Mouse (Mus musculus): Measurements from ENCODE around the gene Tmprss11d. TPM values are rescaled to one million over a fixed set of nuclear protein-coding genes. Genes with fewer than 3 reads are reported as not detected.

Tmprss11d gene
- not detected in 2 replicates for polyA plus RNA-seq (2011; ENCODE audit: insufficient read depth, insufficient read length, low read depth, missing spikeins)

- no peaks in the 10 kb centered on the region for H3K27me3 ChIP-seq (ENCODE audit: control insufficient read depth, insufficient read depth, low read length, poor library complexity, severe bottlenecking)
- no peak within 1 kb of the TSS for H3K27ac ChIP-seq (ENCODE audit: insufficient read depth, low read length)
- H3K9me3 ChIP-seq (replicated peaks; ENCODE audit: control insufficient read depth, insufficient read depth, low read length, poor library complexity, severe bottlenecking): no peaks in the 10 kb centered on the region
- no peak within 1 kb of the TSS for H3K9ac ChIP-seq (ENCODE audit: low read depth, poor library complexity, severe bottlenecking)
- no peaks in the 10 kb centered on the region for H3K36me3 ChIP-seq (ENCODE audit: control insufficient read depth, insufficient read depth, low read length, poor library complexity, severe bottlenecking)
- peaks cover 3% of the 10 kb centered on the region for H3K4me1 ChIP-seq (ENCODE audit: control insufficient read depth, insufficient read depth, low read length)
- H3K4me3 ChIP-seq (ENCODE audit: low read depth, low read length): no peak within 1 kb of the TSS
- no peak for TF ChIP-seq CTCF (IDR thresholded peaks at IDR 0.05; ENCODE audit: low read depth, low read length)
Measured at GRCm38 (mm10) chr5:86373320-86373719, at the start of gene Tmprss11d. Gene Tmprss11d, minus strand, starts transcription at chr5:86373420.

DNA sequence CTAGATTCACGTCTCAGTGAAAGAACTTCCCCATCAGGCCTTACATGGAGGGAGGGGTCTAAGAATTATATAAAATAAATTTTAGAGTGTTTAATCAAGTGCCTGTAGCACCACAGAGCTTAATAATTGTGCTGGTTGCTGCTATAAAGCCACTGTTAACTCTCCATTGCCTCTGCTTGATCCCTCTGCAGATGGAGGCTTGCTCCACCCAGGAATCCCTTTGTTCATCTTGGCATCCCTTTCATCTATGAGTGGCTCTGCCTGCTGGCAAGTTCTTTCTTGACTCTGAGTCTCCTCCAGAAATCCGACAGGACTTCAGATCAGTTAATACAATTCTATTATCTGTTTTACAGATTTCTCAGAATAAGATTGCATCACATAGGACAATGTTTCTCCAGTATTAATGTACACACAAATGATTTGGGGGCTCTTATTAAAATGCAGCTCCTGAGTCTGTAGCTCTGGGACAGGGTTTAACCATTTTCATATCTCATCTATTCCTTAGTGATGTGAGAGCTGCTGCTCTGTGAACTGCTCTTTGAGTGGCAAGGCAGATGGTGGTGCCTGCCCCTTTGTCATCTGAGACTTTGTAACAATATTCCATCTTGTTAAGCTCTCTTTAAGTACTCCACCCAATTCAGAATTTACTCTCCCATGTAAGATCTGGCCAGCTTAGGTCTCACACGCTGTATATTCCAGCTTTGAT, 48.3 kb upstream of the Tmprss11d start:
- TF ChIP-seq POLR2A (IDR thresholded peaks at IDR 0.05; ENCODE audit: insufficient read depth, low read length) (no peak), EP300 (IDR thresholded peaks at IDR 0.05; ENCODE audit: insufficient read depth, low read depth, low read length) (no peak), CTCF (IDR thresholded peaks at IDR 0.05; ENCODE audit: low read depth, low read length) (no peak)
- H3K27me3 ChIP-seq (ENCODE audit: control insufficient read depth, insufficient read depth, low read length, poor library complexity, severe bottlenecking): no peaks in the 10 kb centered on the region
- no peak overlapping the region for H3K4me3 ChIP-seq (ENCODE audit: low read depth, low read length)
- H3K4me1 ChIP-seq (ENCODE audit: control insufficient read depth, insufficient read depth, low read length): no peaks in the 10 kb centered on the region
- H3K36me3 ChIP-seq (ENCODE audit: control insufficient read depth, insufficient read depth, low read length, poor library complexity, severe bottlenecking): no peaks in the 10 kb centered on the region
- no peak overlapping the region for H3K27ac ChIP-seq (ENCODE audit: insufficient read depth, low read length)
- no peaks in the 10 kb centered on the region for H3K9me3 ChIP-seq (replicated peaks; ENCODE audit: control insufficient read depth, insufficient read depth, low read length, poor library complexity, severe bottlenecking)
- H3K9ac ChIP-seq (ENCODE audit: low read depth, poor library complexity, severe bottlenecking): no peak overlapping the region

DNA sequence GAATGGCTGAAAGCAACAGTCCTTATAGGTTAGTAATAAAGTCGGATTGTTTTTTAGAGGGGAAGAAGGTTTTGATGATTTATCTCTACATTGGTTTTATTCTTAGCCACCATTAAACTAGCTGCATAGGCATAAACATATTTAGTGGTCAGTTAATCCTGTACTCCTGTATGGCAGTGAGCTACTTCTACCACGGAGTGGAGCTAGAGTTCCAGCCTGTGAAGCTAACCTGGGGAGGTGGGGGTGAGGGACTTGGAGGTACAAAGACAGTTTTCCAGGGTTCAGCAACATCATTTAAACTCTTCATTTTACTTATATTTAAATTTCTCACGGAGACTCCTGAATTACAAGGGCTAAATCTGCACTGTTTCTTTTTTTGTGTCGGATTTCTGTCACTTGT, 46.3 kb upstream of the Tmprss11d start:
- Histone ChIP-seq H3K27ac (ENCODE audit: insufficient read depth, low read length) (no peak overlapping the region), H3K9ac (ENCODE audit: low read depth, poor library complexity, severe bottlenecking) (no peak overlapping the region)

DNA sequence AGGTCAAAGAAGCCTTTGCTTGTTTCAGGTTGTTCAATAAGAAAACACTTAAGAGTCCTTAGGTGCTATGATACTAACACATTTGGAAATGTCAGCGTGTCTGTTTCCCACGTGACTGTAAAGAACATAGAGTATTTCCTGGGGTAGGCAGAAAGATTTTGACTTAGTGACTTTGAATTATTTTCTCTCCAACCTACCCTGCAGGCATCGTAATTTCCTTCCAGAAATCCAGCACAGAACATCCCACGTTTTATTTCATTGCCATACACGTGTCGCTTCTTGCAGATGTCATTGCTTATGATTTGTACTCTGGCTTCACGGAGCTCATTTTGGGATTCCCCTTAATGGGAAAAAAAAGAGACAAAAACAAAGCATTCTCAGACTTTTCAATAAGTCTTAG, 41.1 kb upstream of the Tmprss11d start:
- Histone ChIP-seq H3K4me1 (ENCODE audit: control insufficient read depth, insufficient read depth, low read length) (no peaks in the 10 kb centered on the region), H3K9me3 (replicated peaks; ENCODE audit: control insufficient read depth, insufficient read depth, low read length, poor library complexity, severe bottlenecking) (no peaks in the 10 kb centered on the region), H3K27me3 (ENCODE audit: control insufficient read depth, insufficient read depth, low read length, poor library complexity, severe bottlenecking) (no peaks in the 10 kb centered on the region), H3K4me3 (ENCODE audit: low read depth, low read length) (no peak overlapping the region), H3K36me3 (ENCODE audit: control insufficient read depth, insufficient read depth, low read length, poor library complexity, severe bottlenecking) (no peaks in the 10 kb centered on the region), H3K9ac (ENCODE audit: low read depth, poor library complexity, severe bottlenecking) (no peak overlapping the region), H3K27ac (ENCODE audit: insufficient read depth, low read length) (no peak overlapping the region)
- TF ChIP-seq CTCF (IDR thresholded peaks at IDR 0.05; ENCODE audit: low read depth, low read length): no peak
- TF ChIP-seq EP300 (IDR thresholded peaks at IDR 0.05; ENCODE audit: insufficient read depth, low read depth, low read length): no peak
- no peak for TF ChIP-seq POLR2A (IDR thresholded peaks at IDR 0.05; ENCODE audit: insufficient read depth, low read length)

More for the DNA sequence above, 46.3 kb upstream of the Tmprss11d start:
- Histone ChIP-seq H3K9me3 (replicated peaks; ENCODE audit: control insufficient read depth, insufficient read depth, low read length, poor library complexity, severe bottlenecking) (no peaks in the 10 kb centered on the region), H3K36me3 (ENCODE audit: control insufficient read depth, insufficient read depth, low read length, poor library complexity, severe bottlenecking) (no peaks in the 10 kb centered on the region), H3K4me1 (ENCODE audit: control insufficient read depth, insufficient read depth, low read length) (no peaks in the 10 kb centered on the region), H3K4me3 (ENCODE audit: low read depth, low read length) (no peak overlapping the region), H3K27me3 (ENCODE audit: control insufficient read depth, insufficient read depth, low read length, poor library complexity, severe bottlenecking) (no peaks in the 10 kb centered on the region)
- peak; percentile 65 for TF ChIP-seq CTCF (IDR thresholded peaks at IDR 0.05; ENCODE audit: low read depth, low read length)
- no peak for TF ChIP-seq EP300 (IDR thresholded peaks at IDR 0.05; ENCODE audit: insufficient read depth, low read depth, low read length)
- TF ChIP-seq POLR2A (IDR thresholded peaks at IDR 0.05; ENCODE audit: insufficient read depth, low read length): no peak

- Histone ChIP-seq H3K9ac (ENCODE audit: low read depth, poor library complexity, severe bottlenecking) (no peak overlapping the region), H3K27me3 (ENCODE audit: control insufficient read depth, insufficient read depth, low read length, poor library complexity, severe bottlenecking) (no peaks in the 10 kb centered on the region), H3K4me3 (ENCODE audit: low read depth, low read length) (no peak overlapping the region), H3K9me3 (replicated peaks; ENCODE audit: control insufficient read depth, insufficient read depth, low read length, poor library complexity, severe bottlenecking) (no peaks in the 10 kb centered on the region), H3K4me1 (ENCODE audit: control insufficient read depth, insufficient read depth, low read length) (peaks cover 4% of the 10 kb centered on the region), H3K27ac (ENCODE audit: insufficient read depth, low read length) (no peak overlapping the region), H3K36me3 (ENCODE audit: control insufficient read depth, insufficient read depth, low read length, poor library complexity, severe bottlenecking) (no peaks in the 10 kb centered on the region)
- TF ChIP-seq CTCF (IDR thresholded peaks at IDR 0.05; ENCODE audit: low read depth, low read length) (no peak), EP300 (IDR thresholded peaks at IDR 0.05; ENCODE audit: insufficient read depth, low read depth, low read length) (no peak), POLR2A (IDR thresholded peaks at IDR 0.05; ENCODE audit: insufficient read depth, low read length) (no peak)
Measured at GRCm38 (mm10) chr5:86410815-86411214, 37.6 kb upstream of the Tmprss11d start.

DNA sequence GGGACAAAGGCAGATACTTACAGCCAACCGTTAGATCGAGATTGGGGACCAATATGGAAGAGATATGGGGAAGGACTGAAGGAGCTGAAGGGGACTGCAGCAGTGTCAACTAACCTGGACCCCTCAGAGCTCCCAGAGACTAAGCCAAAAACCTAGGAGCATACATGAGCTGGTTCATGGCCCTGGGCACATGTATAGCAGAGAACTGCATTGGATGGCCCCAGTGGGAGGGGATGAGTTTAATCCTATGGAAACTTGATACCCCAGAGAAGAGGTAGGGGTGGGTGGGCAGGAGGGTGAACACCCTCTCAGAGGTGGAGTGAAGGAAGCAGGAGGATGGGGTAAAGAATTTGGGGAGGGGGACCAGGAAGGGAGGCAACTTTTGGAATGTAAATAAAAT, 34.7 kb upstream of the Tmprss11d start:
- Histone ChIP-seq H3K27ac (ENCODE audit: insufficient read depth, low read length) (peak overlapping the region; percentile 58), H3K4me1 (ENCODE audit: control insufficient read depth, insufficient read depth, low read length) (peaks cover 4% of the 10 kb centered on the region)

More for the DNA sequence above, 34.7 kb upstream of the Tmprss11d start:
- Histone ChIP-seq H3K36me3 (ENCODE audit: control insufficient read depth, insufficient read depth, low read length, poor library complexity, severe bottlenecking) (no peaks in the 10 kb centered on the region), H3K27me3 (ENCODE audit: control insufficient read depth, insufficient read depth, low read length, poor library complexity, severe bottlenecking) (no peaks in the 10 kb centered on the region), H3K4me3 (ENCODE audit: low read depth, low read length) (no peak overlapping the region), H3K9ac (ENCODE audit: low read depth, poor library complexity, severe bottlenecking) (no peak overlapping the region), H3K9me3 (replicated peaks; ENCODE audit: control insufficient read depth, insufficient read depth, low read length, poor library complexity, severe bottlenecking) (no peaks in the 10 kb centered on the region)
- TF ChIP-seq POLR2A (IDR thresholded peaks at IDR 0.05; ENCODE audit: insufficient read depth, low read length) (no peak), EP300 (IDR thresholded peaks at IDR 0.05; ENCODE audit: insufficient read depth, low read depth, low read length) (no peak), CTCF (IDR thresholded peaks at IDR 0.05; ENCODE audit: low read depth, low read length) (no peak)
